Mouse (Mus musculus) midbrain, embryonic 15.5 days (tissue): ENCODE results near the gene Psg16. TPM values are rescaled to one million over a fixed set of nuclear protein-coding genes. Genes with fewer than 3 reads are reported as not detected.
"Not testable (repeated sequence)": the region's sequence is repeated elsewhere in the genome, so short reads cannot be mapped to it uniquely, and the experiment has no call there.

ENCODE experiments used
- ATAC-seq: fragments of 200-750 bp; cut with Nextera tagmentation; replicated peaks from 2 replicates; pipeline ENCODE4 v1.8.0; 2017; ENCODE audit warnings: moderate TSS enrichment
- H3K27ac ChIP-seq: fragments of 300-500 bp; sonication (generic); 2 replicates; pipeline ENCODE4 v1.5.1; 2015; ENCODE audit warnings: mild to moderate bottlenecking, inconsistent platforms
- H3K27me3 ChIP-seq: fragments of 300-500 bp; sonication (generic); replicated peaks from 2 replicates; pipeline ENCODE4 v1.6.1; 2015; ENCODE audit warnings: inconsistent platforms
- H3K36me3 ChIP-seq: fragments of 300-500 bp; sonication (generic); replicated peaks from 2 replicates; pipeline ENCODE4 v1.6.1; 2015; ENCODE audit warnings: inconsistent platforms
- H3K4me1 ChIP-seq: fragments of 300-500 bp; sonication (generic); 2 replicates; pipeline ENCODE4 v1.6.1; 2015; ENCODE audit warnings: inconsistent platforms
- H3K4me2 ChIP-seq: fragments of 300-500 bp; sonication (generic); 2 replicates; pipeline ENCODE4 v1.6.1; 2015; ENCODE audit warnings: inconsistent platforms, mild to moderate bottlenecking, moderate library complexity
- H3K4me3 ChIP-seq: fragments of 300-500 bp; sonication (generic); 2 replicates; pipeline ENCODE4 v1.5.1; 2015; ENCODE audit warnings: mild to moderate bottlenecking, inconsistent platforms
- H3K9ac ChIP-seq: fragments of 300-500 bp; sonication (generic); 2 replicates; pipeline ENCODE4 v1.6.1; 2015; ENCODE audit warnings: mild to moderate bottlenecking, inconsistent platforms
- H3K9me3 ChIP-seq: fragments of 300-500 bp; sonication (generic); 2 replicates; pipeline ENCODE4 v1.6.1; 2016; ENCODE audit warnings: inconsistent platforms
- WGBS: fragments of 180-500 bp; shearing (Covaris S2); methylation state at CpG from one replicate; pipeline ENCODE4 v1.1.7; 2015; ENCODE audit warnings: mixed read lengths; 5-methylcytosine and 5-hydroxymethylcytosine counted together
- polyA plus RNA-seq: library from polyadenylated mRNA; unstranded; fragments of >200 nt; fragmentation: Nextera tagmentation; extraction: Ambion mirVana; gene quantifications from 2 replicates; pipeline ENCODE4 v1.2.1, GENCODE M21; 2015

The Psg16 gene
- polyA plus RNA-seq, 1 experiment from 2014 or later, result 6.1 TPM

DNA sequence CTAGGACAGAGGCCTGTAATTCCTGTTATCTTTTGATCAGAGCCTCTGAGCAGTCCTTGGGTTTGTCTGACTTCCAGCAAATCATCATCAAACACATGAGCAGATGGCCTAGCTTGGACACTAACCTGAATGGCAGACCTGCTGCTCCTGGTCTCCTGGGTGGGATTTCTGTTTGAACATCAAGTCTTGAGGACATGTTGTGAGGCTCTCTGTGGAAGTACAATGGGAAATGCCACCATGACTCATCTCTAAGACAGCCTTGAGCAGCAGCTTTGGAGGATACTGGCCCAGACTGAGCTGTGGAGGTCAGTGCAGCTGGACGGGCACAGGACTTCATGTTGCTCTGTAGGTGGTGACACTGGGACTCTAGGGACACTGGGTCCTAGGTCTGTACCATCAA, 2.7 kb downstream of the Psg16 start:
- Histone ChIP-seq H3K36me3 (no peaks in the 10 kb centered on the region), H3K9ac (no peak overlapping the region), H3K4me1 (no peaks in the 10 kb centered on the region), H3K4me3 (no peak overlapping the region), H3K4me2 (no peak overlapping the region), H3K27ac (no peak overlapping the region), H3K9me3 (no peaks in the 10 kb centered on the region), H3K27me3 (no peaks in the 10 kb centered on the region)
- WGBS, result 100% methylated on average over 1 of the region's 1 CpGs
- ATAC-seq, result no peak

DNA sequence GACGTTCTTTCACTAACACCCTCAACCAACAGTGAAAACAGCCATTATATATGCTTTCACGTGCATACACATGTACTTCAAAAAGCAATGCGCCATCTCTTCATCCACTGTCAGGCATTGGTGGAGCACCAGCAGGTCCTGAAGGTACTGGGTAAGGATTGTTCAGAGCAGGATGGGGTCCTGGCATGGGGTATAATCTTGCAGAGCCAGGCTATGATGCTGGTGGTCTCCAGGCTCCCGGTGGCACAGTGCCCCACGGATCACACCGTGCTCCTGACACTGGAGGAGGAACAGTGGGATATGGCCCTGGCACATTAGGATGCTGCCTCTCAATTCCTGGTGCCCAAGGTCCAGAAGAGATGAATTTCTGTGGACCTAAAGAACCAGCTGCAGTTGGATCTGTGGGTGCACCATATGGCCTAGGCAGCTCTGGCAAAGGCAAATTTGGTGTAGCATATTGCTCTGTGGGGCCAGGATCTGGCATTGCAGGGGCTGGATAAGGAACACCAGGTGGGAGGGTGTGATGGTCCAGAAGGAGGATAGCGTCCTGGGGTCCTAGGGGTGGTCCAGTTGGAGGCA, 4.3 kb downstream of the Psg16 start:
- Histone ChIP-seq H3K4me3 (no peak overlapping the region), H3K36me3 (no peaks in the 10 kb centered on the region), H3K9me3 (no peaks in the 10 kb centered on the region), H3K27me3 (no peaks in the 10 kb centered on the region), H3K4me1 (no peaks in the 10 kb centered on the region), H3K9ac (no peak overlapping the region), H3K27ac (no peak overlapping the region), H3K4me2 (no peak overlapping the region)
- no peak for ATAC-seq
- WGBS, result 85% methylated on average over 7 of the region's 7 CpGs

DNA sequence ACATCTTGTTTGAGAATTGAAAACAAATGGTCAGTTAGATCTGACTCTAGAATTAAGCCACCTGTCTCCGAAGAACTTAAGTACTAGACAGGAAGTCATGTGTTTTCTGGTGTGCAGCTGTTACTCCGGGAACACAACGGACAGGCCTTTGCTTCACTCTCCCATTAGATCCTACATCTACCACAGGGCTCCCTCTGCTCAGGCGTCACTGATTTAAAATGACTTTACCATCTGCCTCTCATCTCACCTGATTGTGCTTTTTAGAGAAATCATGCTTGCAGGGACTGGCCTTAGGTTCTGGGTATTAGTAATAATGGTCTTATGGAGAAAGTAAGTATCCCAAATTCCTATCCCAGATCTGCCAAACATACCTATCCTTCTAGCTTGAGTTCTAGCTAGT, 8.9 kb downstream of the Psg16 start:
- Histone ChIP-seq H3K4me1 (no peaks in the 10 kb centered on the region), H3K36me3 (no peaks in the 10 kb centered on the region), H3K9me3 (no peaks in the 10 kb centered on the region), H3K4me2 (no peak overlapping the region), H3K4me3 (no peak overlapping the region), H3K9ac (no peak overlapping the region), H3K27me3 (no peaks in the 10 kb centered on the region), H3K27ac (no peak overlapping the region)
- ATAC-seq, result no peak
- 83% methylated on average over 4 of the region's 4 CpGs for WGBS

DNA sequence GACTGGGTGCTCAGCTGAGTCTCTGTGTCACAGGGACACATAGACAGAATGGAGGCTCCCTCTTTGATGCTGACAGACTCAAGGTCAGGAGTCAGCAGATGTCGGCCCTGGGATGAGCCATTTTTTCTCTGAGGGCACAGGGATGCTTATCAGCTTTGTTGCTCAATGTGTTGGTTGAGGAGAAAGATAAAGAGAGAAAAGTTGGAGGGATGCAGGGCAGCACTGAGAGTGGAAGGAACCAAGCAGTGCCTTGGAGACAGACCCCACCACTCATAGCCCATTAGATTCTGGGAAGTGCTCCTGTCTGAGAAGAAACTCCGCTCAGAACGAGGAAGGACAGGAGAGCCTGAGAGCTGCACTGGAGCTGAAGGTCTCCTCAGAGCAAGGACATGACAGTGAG, 13.9 kb downstream of the Psg16 start:
- 73% methylated on average over 3 of the region's 3 CpGs for WGBS

DNA sequence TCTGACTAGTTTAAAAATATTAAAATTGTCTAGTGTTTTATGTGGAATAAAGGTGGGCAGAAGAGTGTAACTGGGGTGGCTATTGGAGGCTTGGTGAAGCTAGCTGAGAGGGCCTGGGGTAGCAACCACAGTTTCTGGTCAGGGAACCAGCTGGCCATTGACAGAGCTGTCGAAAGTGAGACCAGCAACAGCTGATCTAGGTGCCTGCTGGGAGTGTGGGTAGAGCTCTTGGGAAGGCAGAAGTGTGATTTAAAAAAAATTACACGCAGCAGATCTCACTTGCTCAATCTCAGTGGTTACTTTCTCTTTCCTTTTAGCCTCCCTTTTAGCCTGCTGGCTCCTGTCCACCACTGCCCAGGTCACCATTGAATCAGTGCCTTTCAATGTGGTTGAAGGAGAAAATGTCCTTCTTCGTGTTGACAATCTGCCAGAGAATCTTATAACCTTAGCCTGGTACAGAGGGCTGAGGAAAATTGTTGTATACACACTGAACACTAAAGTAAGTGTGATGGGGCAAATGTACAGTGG, 16.3 kb downstream of the Psg16 start:
- no peaks in the 10 kb centered on the region for H3K9me3 ChIP-seq
- no peak overlapping the region for H3K9ac ChIP-seq
- no peak overlapping the region for H3K27ac ChIP-seq
- H3K4me1 ChIP-seq, result no peaks in the 10 kb centered on the region
- no peak overlapping the region for H3K4me3 ChIP-seq
- H3K4me2 ChIP-seq, result no peak overlapping the region
- H3K36me3 ChIP-seq, result no peaks in the 10 kb centered on the region
- no peaks in the 10 kb centered on the region for H3K27me3 ChIP-seq
- 58% methylated on average over 3 of the region's 3 CpGs for WGBS
- ATAC-seq, result no peak

More for the DNA sequence above, 13.9 kb downstream of the Psg16 start:
- Histone ChIP-seq H3K27ac (no peak overlapping the region), H3K9me3 (no peaks in the 10 kb centered on the region), H3K4me3 (no peak overlapping the region), H3K36me3 (no peaks in the 10 kb centered on the region), H3K9ac (no peak overlapping the region), H3K4me2 (no peak overlapping the region), H3K27me3 (no peaks in the 10 kb centered on the region), H3K4me1 (no peaks in the 10 kb centered on the region)
- ATAC-seq, result no peak

DNA sequence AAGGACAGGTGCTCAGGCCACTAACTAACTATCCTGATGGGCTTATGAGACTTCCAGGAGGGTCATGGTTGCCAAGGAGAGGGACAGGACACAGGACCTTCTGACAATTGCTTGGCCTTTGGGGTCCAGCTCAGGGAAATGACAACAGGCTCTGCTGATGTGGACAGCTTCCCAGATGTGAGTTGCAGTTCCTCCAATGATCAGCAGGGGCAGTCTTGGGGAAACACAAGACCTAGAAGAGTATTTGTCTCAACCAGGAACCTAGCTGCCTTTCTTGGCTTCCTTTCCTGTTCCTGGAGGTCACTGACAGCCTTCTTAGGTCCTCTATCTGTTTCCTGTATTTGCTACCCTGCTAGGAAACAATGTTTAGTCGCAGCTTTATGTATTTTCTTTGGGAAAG, 17.4 kb downstream of the Psg16 start:
- 7% methylated on average over 1 of the region's 1 CpGs for WGBS
- H3K36me3 ChIP-seq, result no peaks in the 10 kb centered on the region
- no peak overlapping the region for H3K4me3 ChIP-seq
- H3K27me3 ChIP-seq, result no peaks in the 10 kb centered on the region
- no peak overlapping the region for H3K4me2 ChIP-seq
- H3K9ac ChIP-seq, result no peak overlapping the region
- ATAC-seq, result no peak
- no peaks in the 10 kb centered on the region for H3K4me1 ChIP-seq
- no peak overlapping the region for H3K27ac ChIP-seq
- no peaks in the 10 kb centered on the region for H3K9me3 ChIP-seq

DNA sequence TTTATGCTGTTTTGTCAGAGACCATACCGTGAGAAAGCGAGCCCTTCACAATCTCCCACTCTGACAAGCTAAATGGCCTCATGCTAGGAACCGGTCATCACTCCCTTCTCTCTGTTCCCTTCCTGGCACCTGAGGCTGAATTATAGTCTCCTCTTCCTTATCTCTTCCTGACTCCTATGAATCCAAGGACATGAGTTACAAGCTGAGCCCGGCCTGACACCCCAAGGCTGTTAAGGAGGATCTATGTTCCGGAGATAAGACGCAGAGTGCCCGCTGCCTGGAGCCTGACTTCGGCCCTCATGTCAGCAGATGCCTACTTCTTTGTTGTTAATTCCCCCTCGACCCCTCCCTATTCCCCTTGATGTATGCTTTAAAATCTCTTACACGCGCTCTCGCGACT, 27.8 kb downstream of the Psg16 start:
- H3K36me3 ChIP-seq, H3K4me2 ChIP-seq, ATAC-seq, H3K9ac ChIP-seq, H3K9me3 ChIP-seq, H3K4me1 ChIP-seq, H3K27ac ChIP-seq, H3K27me3 ChIP-seq, H3K4me3 ChIP-seq: not testable (repeated sequence)
- 88% methylated on average over 13 of the region's 13 CpGs for WGBS

DNA sequence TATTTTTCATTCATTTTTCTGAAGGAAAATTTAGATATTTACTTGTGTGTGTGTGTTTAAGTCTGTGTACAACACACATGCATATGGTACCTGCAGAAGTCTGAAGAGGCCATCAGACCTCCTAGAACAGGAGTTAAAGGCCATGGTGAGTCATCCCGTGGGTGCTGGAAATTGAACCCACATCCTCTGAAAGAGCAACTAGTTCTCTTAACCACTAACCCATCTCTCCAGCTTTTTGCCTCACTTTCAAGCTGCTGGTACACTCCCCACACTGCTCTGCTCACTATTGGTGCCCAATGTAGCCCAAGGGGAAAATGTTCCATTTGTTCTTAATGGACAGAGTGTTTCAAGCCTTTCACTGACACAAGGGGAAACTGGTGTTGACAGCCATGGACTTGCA, 61.5 kb downstream of the Psg16 start:
- ATAC-seq, result no peak
- Histone ChIP-seq H3K4me3 (no peak overlapping the region), H3K9me3 (no peaks in the 10 kb centered on the region), H3K27ac (no peak overlapping the region), H3K36me3 (no peaks in the 10 kb centered on the region), H3K27me3 (no peaks in the 10 kb centered on the region), H3K4me1 (no peaks in the 10 kb centered on the region), H3K4me2 (no peak overlapping the region), H3K9ac (no peak overlapping the region)
- WGBS, result 77% methylated on average over 1 of the region's 1 CpGs

DNA sequence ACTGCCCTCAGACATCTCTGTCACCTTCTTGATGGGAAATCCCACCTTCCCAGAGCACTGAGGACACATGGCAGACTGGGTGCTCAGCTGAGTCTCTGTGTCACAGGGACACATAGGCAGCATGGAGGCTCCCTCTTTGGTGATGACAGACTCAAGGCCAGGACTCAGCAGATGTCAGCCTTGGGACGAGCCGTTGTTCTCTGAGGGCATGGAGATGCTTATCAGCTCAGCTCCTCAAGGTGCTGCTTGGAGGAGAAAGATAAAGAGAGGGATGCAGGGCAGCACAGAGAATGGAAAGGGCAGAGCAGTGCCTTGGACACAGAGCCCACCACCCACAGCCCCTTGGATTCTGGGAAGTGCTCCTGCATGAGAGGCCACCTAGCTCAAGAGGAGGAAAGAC, 76.1 kb downstream of the Psg16 start, which contains the start of gene Ceacam3:
Gene Ceacam3, plus strand, starts transcription at position 352 of the 400 bp plus-strand sequence.
- Histone ChIP-seq H3K4me1 (no peaks in the 10 kb centered on the region), H3K36me3 (no peaks in the 10 kb centered on the region), H3K9me3 (peaks cover 5% of the 10 kb centered on the region; the same call in 1 of the 2 replicates), H3K9ac (no peak within 1 kb of the TSS), H3K4me3 (no peak within 1 kb of the TSS), H3K4me2 (no peak within 1 kb of the TSS), H3K27me3 (no peaks in the 10 kb centered on the region), H3K27ac (no peak within 1 kb of the TSS)
- 87% methylated on average over 2 of the region's 2 CpGs for WGBS
- ATAC-seq, result no peak

DNA sequence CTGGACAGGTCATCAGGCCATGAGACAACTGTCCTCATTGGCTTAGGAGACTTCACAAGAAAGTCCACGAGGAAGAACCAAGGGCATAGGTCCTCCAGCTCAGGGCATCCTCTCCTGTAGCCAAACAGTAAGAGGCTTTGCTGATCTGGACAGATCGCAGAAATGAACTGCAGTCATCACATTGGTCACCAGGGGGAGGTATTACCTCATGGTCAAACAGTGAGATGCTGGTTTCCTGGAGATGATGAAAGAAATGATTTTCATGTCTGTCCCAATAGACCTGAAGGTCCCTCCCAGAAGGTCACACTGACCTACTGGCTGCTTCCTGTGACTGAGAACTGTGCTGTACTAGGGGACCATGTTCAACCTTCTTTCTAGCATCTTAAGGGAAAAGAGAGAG, 81.8 kb downstream of the Psg16 start:
- Histone ChIP-seq H3K9me3 (no peaks in the 10 kb centered on the region; the same call in 1 of the 2 replicates), H3K4me1 (no peaks in the 10 kb centered on the region), H3K4me3 (no peak overlapping the region), H3K4me2 (no peak overlapping the region), H3K9ac (no peak overlapping the region), H3K27me3 (no peaks in the 10 kb centered on the region), H3K36me3 (no peaks in the 10 kb centered on the region), H3K27ac (no peak overlapping the region)
- 42% methylated on average over 2 of the region's 2 CpGs for WGBS
- ATAC-seq, result no peak

DNA sequence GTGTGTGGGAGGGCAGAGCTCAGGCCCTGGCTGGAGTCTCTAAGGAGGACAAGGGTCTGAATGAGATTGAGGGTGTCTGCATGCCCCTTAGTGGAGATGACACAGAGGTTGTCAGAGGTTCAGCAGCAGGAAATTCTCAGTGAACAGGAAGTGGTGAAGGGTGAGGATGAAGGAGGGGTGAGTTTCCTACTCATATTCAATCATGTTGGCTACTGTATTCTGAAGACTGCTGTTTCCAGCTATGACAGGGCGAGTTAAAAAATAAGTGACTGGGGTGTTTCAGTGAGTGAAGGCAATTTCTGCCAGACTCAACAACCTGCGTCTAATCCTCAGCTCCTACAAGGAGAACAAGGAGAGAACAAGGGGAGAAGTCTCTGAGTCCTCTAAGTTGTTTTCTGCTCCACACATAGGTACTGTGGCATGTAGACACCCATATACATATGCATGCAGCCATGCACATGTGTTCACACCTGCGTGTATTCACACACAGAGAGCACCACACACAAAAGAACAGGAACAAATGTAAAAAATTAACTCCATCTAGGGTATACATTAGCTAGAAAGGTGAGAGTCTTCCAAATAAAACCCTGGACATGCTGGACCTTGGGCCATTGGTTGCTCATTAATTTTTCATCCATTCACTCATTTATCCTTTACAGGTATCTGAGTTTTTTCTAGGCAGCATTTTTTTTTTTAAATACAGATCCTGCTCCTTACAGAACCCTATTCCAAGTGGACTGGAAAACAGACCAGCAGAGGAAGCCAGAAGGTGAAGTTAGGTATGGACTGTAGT, 83.2 kb downstream of the Psg16 start:
- Histone ChIP-seq H3K4me3 (no peak overlapping the region), H3K36me3 (no peaks in the 10 kb centered on the region), H3K27me3 (no peaks in the 10 kb centered on the region), H3K9ac (no peak overlapping the region), H3K9me3 (peaks cover 1% of the 10 kb centered on the region; the same call in 1 of the 2 replicates), H3K27ac (no peak overlapping the region), H3K4me1 (no peaks in the 10 kb centered on the region), H3K4me2 (no peak overlapping the region)
- 83% methylated on average over 3 of the region's 3 CpGs for WGBS
- ATAC-seq, result no peak

DNA sequence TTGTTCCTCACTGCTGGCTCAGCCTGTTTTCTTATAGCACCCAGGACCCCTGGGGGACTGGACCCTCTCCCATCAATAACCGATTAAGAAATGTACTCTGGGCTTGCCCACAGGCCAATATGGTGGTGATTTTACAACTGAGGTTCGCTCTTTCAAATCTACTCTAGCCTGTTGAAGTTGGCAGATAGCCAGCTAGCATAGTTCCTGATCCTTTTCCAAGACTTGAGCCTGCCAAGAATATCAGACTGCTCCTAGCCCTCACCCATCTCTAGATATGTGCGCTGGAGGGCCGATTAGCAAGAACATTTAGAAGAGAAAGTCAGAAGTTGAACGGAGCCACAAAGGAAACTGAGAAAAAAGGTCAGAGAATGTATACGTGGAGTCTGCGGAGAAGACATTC, 85.2 kb downstream of the Psg16 start:
- Histone ChIP-seq H3K9ac (no peak overlapping the region), H3K4me1 (no peaks in the 10 kb centered on the region), H3K9me3 (peaks cover 6% of the 10 kb centered on the region), H3K4me2 (no peak overlapping the region), H3K4me3 (no peak overlapping the region), H3K27ac (no peak overlapping the region), H3K36me3 (no peaks in the 10 kb centered on the region), H3K27me3 (no peaks in the 10 kb centered on the region)
- 87% methylated on average over 7 of the region's 7 CpGs for WGBS
- ATAC-seq, result no peak

DNA sequence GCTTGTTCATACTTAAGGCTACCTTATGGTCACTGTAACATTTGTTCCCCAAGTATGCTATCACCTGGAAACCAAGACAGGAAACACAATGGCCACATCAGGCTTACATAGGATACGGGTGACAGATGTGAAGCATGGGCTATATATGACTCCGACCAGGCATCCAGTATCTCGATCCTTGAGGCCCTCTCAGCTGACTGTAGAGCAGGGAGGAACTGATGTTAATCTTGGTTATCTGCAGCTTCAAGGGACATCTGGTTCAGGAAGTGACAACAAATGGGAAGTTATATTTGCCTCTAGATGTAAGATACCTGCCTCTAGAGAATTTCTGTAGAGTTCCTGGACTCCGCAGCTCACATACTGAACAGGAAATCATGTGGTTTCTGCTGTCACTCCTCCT, 98.0 kb downstream of the Psg16 start:
- ATAC-seq, result no peak
- WGBS, result 85% methylated on average over 4 of the region's 4 CpGs
- H3K9me3 ChIP-seq, result 0 out of 2 replicates have a peak, but pooled peaks cover 3% of the 10 kb centered on the region

More for the DNA sequence above, 98.0 kb downstream of the Psg16 start:
- H3K27ac ChIP-seq, result no peak overlapping the region
- H3K4me2 ChIP-seq, result no peak overlapping the region
- no peak overlapping the region for H3K4me3 ChIP-seq
- H3K4me1 ChIP-seq, result no peaks in the 10 kb centered on the region
- H3K27me3 ChIP-seq, result no peaks in the 10 kb centered on the region
- no peaks in the 10 kb centered on the region for H3K36me3 ChIP-seq
- H3K9ac ChIP-seq, result no peak overlapping the region
